Mouse (Mus musculus): ENCODE measurements at regions not wholly inside any gene's neighbourhood (a gene's known extent, or its start where the extent isn't known, plus 50 kb on each side); places are given as distances from the start of the nearest gene placed in this dataset.

DNA sequence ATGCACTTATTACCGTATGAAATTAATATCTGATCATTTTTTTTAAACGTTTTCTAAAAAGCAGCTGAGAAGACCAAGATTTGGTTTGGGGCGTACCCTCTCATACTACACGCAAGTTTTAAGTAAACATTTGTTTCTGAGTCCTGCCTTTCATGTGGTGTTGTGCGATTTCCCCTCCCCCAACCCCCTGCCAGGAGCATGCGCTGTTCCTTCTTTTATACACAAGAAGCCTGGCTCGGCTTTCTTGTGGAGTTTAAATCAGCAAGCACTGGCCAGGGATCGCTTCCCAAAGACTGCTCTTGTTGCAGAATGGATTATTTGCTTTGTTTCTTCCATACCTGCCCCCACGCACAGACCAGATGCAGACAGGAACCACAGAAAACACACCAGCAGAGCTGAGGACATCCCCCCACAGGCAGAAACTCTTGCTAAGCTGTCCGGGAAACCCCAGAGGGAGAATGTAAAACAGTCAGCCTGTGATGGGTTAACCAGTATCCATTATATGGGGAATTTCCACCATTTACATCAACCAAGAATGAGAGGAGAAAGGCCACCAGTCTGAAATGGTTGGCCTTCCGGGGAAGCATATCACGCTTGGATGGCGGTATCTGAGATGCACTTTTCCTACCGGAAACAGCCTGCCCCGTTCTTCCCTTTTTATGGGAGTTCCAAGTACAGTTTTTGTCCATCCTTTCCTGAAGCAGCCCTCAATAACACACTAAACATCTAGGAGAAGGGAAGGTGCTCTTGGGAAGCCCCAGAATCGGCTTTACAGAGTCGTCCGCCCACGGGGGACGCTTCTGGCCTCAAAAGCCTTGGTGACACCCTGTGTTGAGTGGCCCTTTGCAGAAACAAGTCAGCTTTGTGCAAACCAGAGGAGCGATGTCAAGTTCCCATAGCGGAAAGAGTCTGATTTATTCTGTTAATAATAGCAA lies 91.3 kb downstream of the Tomm20 start:
- no peak for DNase-seq (ENCODE audit: low spot score)

DNA sequence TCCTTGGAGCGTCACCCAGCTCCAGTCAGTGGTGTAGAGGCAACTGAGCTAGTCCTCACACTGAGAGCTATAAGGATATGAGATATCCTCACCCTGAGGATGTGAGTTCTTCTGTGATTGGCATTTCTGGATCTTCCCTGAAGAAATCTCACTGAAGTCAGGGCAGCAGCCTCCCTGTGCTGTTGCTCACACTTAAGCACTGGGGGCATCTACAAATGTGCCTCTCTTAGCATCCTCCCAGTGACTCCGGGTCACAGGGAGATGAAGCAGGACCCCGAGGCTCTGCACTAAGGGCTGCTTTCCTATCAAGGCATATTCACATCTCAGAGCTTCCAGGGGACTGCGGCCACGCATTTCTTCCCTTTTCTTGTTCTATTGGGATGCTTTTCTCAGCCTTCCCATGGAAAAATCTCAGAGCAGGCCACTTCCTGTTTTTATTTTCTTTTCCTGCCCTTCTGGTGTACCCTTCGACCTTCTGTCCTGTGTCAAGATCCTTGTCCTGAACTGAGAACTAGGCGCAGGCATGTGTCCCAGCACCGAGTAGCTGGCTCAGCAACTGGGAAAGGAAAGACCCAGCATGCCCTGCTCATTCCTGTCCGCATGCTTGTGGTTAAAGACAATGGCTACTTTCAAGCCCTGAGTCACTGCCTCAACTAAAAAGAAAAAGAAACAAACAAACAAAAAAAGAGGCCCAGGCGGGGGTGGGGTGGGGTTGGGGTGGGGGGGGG lies 92.8 kb downstream of the Tomm20 start:
- DNase-seq (ENCODE audit: low spot score): no peak

DNA sequence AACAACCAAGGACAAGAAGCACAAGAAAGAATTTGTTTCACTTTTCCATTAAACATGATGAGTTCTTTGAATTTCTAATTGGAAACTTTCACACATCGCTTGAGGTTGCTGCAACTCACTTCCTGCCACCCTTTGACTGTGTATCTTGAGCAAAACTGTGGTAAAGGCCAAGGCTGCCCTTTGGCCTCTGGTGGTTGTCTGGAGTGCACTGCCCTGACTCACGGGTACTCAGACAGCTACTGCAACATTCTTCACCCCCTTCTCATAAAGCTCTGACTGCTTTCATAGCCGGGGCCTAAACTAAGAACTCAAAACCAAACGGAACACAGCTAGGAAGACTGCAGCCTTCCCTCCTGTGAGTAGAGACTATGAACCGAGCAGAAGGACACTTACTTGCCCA lies 93.5 kb downstream of the Tomm20 start:
- no peak for DNase-seq (ENCODE audit: low spot score)

DNA sequence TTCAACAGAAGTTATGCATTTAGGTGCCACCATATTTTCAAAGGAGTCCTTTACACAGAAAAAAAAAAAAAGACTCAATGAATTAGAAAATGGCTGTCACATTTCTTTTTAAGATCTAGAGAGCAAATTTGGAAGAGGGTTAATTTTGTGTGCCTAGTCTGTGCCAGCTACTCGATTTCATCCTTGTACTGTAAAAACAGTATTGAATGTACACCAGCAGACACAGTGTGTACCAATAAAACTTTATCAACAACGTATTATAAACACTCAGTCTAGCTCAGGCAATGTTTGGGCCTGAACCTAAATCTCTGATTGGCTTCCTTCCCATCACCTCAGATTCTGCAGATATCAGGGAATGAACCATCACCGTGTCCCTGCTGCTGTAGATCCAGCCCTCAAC lies 93.9 kb downstream of the Tomm20 start:
- DNase-seq (ENCODE audit: low spot score): no peak

DNA sequence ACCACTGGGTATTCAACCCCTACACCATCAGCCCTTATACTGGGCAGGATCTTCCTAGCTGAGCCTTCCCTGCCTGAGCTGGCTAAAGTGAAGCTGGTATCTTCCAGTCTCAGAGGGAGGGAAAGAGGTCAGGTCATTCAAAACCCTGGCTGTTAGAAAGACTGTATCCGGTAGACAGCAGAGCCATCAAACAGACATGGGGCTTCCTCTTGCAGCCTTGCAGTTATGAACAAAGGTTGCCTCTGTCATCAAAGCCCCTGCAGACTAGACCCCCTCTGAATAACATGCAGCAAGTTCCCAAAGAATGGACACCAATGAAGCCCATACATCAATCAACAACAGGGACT lies 95.5 kb downstream of the Tomm20 start:
- no peak for DNase-seq (ENCODE audit: low spot score)

DNA sequence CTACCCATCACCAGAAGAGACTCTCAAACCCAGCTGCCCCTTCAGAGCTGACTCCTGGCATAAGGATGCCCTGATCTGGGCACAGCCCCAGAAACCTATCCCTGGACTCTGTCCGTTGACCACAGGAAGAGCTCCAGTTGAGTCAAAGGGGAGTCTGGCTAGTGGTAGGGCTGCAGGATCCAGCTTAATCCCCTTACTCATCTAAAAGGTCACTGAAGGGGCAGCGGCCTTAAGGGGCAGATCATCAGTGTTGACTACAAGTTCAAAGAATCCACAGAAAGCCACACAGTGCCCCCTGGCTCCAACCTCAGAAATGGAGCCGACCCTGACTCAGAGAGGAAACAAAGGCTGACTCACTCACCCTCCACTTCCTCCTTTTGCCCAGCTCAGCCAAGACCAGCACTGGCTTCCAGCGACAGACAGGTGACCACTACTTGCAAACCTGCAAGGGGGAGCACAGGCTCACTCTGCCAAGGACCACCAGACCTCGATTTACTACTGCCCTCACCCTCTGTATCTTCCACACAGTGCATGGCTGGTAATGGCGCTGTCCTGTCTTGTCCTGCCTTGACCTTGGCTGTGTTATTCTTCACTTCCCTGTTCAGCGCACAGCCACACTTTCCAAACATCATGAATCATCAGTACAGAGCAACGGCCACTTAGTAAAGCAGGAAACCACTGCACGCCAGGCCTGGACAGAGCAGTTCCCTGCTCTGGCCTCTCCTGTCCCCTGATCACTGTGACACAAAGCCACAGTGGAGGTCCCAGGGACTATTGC lies 96.0 kb downstream of the Tomm20 start:
- DNase-seq (ENCODE audit: low spot score): no peak

DNA sequence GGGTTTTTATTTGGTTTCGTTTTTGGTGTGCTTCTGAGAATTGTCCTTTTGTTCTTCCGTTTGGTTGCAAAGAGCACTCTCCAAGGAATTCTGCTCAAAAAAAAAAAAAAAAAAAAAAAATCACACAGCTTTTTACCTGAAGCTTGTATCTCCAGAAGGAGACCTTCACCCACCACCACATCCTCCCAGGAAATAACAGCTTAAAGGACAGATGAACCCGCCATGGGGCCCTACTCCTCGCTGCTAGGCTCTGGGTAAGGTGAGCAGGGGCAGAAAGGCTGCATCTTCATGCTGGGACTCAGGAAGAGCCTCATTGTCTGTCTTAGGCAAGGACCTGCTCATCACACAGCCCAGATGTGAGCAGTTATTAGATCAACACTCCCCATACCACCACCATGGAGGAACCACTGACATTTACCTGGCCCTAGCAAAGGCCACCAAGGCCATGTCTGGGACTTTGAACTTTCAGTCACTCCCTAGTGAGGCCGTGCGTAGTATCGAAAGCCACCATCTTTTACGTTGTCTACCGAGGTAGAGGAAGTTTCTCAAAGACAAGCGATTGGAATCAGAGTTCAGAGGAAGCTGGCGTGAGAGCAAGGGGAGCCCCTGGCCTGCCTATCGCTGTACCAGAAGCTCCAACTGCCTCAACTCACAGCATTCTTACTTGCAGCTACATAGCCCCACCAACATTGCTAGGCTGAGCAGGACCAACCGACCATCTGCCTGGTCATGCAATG lies 97.1 kb downstream of the Tomm20 start:
- no peak for DNase-seq (ENCODE audit: low spot score)

DNA sequence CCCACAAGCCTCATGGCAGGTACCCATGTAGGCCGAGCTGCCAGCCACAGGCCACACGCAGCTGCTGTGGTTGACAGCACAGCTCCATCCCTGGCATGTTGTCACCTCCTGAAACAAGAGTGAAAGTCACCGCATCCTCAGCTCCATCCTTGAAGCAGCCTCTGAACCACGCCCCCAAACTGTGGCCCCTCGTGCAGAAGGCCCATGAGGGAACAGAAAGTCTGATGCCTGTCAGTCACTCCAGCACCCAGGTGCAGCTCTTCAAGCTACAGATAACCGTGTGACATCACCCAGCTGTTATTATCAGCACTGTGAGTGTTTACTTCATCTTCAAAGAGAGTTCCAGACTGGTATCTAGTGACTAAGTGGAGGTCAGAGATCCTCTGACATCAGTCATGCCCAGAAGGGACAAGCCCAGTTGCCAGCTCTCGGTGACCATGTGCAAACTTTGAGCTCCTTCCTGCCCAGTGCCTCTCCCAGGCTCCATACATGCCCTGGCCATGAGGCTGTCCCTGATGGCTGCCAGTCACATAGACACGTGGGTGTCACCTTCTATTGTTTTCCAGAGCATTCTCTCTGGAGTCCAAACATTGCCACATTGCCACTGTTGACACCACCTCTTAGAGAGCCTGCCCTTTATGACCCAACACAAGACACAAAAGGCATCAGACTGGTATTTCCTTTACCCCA lies 97.8 kb downstream of the Tomm20 start:
- DNase-seq (ENCODE audit: low spot score): no peak

DNA sequence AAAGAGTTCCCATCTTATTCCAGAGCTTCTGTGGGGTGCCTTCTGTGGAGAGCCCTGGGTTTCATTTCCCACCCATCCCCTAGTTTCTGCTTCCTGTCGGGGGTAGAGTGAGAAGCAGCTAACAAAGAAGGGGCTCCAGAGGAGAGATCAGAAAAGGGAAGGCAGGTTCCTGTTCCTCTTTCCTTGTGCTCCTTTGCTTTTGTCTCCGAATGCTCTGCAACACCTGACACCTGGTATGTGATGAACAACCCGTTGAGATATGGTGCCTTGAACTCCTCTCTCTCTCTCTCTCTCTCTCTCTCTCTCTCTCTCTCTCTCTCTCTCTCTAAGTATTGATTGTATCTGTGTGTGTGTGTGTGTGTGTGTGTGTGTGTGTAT lies 99.5 kb downstream of the Tomm20 start:
- DNase-seq (ENCODE audit: low spot score): no peak

DNA sequence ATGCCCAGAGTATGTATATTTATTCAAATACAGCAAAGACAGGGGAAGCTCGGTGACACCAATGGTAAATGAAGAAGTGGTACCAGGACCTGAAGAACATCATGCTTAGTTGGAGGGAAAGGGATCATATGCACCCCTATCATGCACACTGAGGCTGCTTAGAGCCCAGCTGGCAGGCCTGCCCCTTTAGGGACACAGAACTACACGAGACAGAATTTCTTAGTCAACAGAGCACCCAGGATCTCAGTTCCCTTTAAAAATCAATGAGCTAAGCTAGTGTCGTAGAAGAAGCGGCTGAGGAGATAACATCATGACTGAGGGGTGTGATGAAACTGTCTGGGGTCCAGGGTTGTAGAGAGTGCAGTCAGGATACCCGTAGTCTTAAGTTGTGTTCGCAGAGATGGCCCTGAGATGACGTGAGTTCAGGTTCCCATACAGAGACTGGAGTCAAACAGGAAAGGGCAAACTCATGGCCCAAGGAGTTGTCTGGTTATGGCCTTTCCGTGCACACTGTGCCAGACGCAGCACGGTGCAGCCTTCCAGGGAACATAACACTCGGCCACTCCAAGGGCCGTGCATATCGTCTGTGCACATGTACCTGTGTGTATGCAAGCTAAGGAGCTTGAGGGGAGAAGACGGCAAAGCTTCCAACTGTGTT lies 100.0 kb downstream of the Tomm20 start:
- DNase-seq (ENCODE audit: low spot score): no peak

DNA sequence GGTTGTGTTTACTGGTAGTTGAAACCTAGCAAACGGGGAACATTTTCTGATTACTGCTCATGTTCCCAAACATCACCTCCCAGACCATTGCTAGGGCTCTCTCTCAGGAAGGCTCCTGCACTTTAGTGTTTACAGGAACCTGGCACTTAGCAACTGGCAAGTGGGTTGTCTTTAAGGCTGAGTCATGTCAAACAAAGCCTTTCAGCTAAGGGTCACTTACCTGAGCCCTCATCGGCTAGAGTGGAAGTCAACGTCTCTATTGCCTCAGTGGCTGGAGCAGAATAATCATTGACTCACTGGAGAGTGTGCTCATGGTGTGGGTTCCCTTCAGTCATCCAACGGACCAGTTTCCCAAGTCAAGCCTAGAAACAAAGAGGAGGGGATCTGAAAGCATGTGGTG lies 101.0 kb downstream of the Tomm20 start:
- DNase-seq (ENCODE audit: low spot score): no peak

DNA sequence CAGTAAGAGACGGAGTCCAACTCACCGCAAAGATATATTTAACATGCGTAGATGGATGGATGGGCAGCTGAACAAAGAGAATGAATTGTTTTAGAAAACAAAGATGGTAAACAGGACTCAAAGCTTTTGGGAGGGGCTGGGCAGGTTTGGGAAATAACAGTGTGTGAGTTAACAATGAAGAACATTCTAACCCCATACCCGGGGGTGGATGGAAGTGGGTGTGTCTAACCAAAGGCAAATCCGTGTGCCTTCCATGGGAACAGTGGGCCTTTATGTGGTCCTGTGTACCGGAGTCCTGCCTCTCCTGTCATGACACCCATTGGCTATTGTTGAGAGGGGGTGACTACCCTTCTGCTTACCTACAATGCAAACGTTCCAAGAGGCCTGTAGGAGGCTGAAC lies 104.5 kb downstream of the Tomm20 start:
- DNase-seq (ENCODE audit: low spot score): no peak

DNA sequence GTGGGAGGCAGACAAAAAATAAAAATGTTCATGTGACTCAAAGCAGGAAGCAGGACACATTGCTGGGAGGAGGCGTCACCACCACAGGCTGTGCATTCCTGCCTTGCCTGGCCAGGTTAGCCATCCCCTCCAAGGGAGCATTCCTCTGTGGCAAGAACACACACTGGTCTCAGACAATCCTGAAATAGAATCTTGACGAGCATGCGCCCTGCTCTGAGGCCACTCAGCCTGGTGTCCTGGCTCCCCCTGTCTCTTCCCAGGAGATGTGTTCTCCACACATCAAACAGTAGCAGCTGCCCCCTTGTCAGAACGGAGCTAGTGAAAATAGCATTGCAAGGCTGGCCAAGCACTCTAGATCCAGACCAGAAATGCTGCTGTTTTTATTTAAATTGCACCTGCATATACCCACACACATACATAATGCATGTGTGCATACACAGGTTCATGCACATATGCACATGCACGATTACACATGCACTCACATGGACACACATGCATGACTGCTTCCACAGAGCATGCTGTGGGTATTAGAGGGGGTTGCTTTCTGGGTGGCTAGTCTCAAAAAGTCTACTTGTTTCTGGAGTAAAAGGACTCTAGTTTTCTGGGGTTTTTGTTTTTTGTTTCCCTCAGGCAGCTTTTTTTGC lies 105.8 kb downstream of the Tomm20 start:
- DNase-seq (ENCODE audit: low spot score): no peak

DNA sequence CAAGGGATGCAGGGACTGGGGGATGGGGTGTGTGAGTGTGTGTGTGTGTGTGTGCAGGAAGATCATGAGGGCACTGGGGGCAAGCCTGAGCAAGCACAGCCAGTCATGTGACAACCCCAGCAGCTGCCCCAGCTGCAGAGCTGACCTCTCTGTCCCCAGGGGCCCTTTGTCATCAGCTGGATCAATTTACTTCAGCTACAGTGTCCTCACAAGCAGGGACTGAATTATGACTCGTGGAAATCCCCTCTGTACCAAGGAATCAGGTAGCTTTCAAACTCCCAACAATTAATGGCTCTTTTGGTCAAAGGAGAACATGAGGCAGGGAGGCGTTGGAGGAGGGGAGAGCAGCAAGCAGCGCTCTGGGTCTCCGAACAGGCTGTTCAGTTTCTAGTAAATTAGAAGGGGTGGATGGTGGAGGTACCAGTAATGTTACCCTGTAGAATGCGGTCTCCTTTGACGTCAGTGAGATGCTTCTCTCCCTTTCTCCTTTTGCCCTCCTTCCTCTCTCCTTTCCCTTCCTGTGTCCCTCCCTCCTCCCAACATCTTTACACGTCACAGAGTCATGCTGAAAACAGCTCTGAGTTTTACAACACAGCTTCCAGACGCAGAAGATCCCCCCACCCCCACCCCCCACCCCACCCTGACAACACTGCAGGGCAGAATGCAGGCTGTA lies 106.5 kb downstream of the Tomm20 start:
- DNase-seq (ENCODE audit: low spot score): no peak

DNA sequence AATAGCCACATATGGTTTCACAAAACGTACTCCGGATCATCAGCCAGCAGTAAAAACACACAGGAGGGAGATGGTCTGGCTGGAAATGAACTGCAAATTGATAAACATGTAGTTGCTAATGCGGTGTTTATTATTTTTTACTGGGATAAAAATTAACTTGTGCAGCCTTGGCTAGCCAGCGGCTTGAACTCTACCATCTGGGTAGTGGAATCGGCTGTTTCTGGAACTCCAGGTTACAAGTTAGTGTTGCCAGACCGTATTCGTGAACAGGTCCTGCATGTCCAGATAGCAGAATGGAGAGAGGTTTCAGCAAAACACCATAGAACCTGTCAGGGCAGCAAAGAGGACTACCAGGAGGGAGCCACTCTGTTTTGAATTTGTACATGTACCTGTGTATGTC lies 107.4 kb downstream of the Tomm20 start:
- DNase-seq (ENCODE audit: low spot score): no peak

DNA sequence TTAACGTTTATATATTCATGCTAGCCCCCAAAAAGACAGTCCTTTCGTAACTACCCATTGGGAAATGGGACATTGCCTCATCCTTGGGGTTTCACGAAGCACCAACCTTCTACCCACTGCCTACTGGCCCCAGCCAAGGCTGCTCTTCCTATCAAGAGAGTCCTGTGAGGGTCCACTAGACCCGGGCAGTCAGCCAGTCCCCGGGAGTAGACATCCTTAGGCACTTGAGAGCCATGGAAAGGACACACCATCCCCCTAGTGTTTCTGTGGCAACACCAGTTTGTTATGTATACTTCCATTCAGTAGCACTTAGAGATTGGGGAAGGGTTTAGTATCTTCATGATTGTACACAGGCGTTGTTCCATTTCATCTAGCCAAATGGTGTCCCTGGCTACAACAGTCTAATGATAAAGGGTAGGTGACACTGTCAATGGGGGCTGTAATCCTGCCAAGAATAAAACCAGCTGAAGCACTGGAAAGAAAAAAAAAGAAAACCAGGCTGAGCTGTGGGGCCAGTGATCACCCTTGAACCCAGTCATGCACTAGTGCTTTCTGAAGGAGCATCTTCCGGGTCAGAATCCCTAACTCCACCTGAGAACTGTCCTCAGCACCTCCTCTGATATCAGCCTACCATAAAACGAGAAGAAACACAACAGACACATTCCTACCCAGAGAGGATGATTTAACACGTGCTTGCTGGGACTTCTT lies 108.2 kb downstream of the Tomm20 start:
- no peak for DNase-seq (ENCODE audit: low spot score)

DNA sequence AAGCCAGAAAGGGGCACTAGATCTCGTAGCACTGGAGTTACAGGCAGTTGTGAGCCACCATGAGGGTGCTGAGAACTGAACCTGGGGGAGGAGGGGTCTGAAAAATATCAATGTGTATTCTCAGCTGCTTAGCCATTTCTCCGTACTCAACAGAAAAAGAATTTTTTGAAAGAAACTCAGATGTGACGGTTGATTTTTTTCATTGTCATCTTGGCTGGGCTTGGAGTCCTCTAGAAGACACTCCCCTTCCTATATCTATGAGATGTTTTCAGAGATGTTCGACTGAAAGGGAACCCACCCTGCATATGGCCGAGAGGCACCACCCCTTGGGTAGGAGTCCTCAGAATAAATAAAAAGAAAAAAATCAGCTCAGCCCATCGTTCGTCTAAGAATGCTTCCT lies 110.1 kb downstream of the Tomm20 start:
- DNase-seq (ENCODE audit: low spot score): no peak

DNA sequence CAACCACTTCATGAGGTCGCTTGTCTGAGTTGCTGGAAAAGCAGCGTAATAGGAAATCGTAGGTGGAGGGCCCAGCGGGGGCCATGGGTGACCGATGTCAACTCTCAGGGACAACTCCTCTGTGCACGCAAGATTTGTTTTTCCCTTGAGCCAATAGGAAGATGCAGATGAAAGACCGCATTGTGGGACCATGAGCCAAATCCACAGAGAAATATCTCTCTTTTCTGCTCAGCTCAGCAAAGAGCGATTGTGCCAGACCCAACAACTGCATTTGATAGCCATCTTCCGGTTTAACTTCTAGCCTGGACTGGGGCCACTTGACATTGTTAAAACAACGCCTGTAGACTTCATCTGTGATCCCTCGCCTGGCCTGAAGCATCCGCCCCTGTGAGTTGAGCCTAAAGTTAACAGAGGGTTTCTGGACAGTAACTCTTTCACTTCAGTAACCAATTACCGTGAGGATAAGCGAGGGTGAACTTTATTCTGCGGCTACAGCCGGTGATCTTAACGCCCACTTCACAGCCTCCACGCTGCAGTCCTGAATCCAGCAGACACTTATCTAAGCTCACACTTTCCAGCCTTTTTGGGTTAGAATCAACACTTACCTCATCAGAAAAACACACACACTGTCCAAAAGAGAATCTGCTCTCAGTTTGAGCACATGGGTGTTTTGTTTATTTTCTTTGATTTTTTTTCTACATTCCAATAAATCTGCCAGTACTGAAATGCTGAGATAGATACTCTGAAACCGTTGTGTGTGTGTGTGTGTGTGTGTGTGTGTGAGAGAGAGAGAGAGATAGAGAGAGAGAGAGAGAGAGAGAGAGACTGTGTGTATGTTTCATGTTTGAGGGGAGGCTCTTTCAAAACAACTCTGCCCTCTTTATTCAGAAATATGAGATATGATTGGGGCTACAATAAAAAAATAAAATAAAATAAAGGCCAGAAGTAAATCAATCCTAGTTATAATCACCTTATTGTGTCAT lies 111.9 kb downstream of the Tomm20 start:
- DNase-seq (ENCODE audit: low spot score): no peak
